Mouse (Mus musculus) liver, postnatal 0 days (tissue): ENCODE results near the gene Opn3.

Experiments
- CTCF ChIP-seq: sonication (generic); IDR thresholded peaks from 2 replicates; pipeline ENCODE4 v1.5.1; 2016; ENCODE audit warnings: antibody characterized with exemption, low read depth
- EP300 ChIP-seq: IDR thresholded peaks from 2 replicates; pipeline ENCODE4 v1.6.1; 2016; ENCODE audit warnings: antibody characterized with exemption, low read depth, mild to moderate bottlenecking

- no peak for TF ChIP-seq CTCF
- no peak for TF ChIP-seq EP300
Observed at GRCm38 (mm10) chr1:175640435-175641150, 52.0 kb downstream of the Opn3 start.
